Mouse (Mus musculus): Measurements from ENCODE around the gene Cdk2ap2. TPM values are rescaled to one million over a fixed set of nuclear protein-coding genes. Genes with fewer than 3 reads are reported as not detected.

Cdk2ap2 gene
- polyA plus RNA-seq, 1 experiment from 2014 or later = 86.0 TPM

- Histone ChIP-seq H3K4me3 (ENCODE audit: low read length) (no peak overlapping the region), H3K27me3 (ENCODE audit: control insufficient read depth, insufficient read depth, low read length) (no peaks in the 10 kb centered on the region), H3K4me2 (ENCODE audit: low read depth, low read length) (no peak overlapping the region), H3K9ac (ENCODE audit: low read length) (no peak overlapping the region), H3K36me3 (ENCODE audit: control insufficient read depth, insufficient read depth) (no peaks in the 10 kb centered on the region), H3K27ac (ENCODE audit: low read length) (no peak overlapping the region), H3K4me1 (ENCODE audit: control insufficient read depth, insufficient read depth, low read length) (no peaks in the 10 kb centered on the region), H3K9me3 (replicated peaks; ENCODE audit: control insufficient read depth, low read length) (no peaks in the 10 kb centered on the region)
- 87% methylated on average over 6 of the region's 6 CpGs for WGBS
- ATAC-seq (replicated peaks; ENCODE audit: extremely low read depth, insufficient read depth, low FRiP score) = no peak
Measured at GRCm38 (mm10) chr19:4072706-4073424, 24.1 kb upstream of the Cdk2ap2 start.

- Histone ChIP-seq H3K36me3 (ENCODE audit: control insufficient read depth, insufficient read depth) (no peaks in the 10 kb centered on the region), H3K27me3 (ENCODE audit: control insufficient read depth, insufficient read depth, low read length) (no peaks in the 10 kb centered on the region), H3K4me3 (ENCODE audit: low read length) (no peak overlapping the region), H3K4me2 (ENCODE audit: low read depth, low read length) (no peak overlapping the region), H3K9ac (ENCODE audit: low read length) (no peak overlapping the region), H3K4me1 (ENCODE audit: control insufficient read depth, insufficient read depth, low read length) (no peaks in the 10 kb centered on the region), H3K9me3 (replicated peaks; ENCODE audit: control insufficient read depth, low read length) (no peaks in the 10 kb centered on the region), H3K27ac (ENCODE audit: low read length) (no peak overlapping the region)
- WGBS = 84% methylated on average over 1 of the region's 1 CpGs
- no peak for ATAC-seq (replicated peaks; ENCODE audit: extremely low read depth, insufficient read depth, low FRiP score)
Measured at GRCm38 (mm10) chr19:4075531-4075930, 21.5 kb upstream of the Cdk2ap2 start.

GRCm38 (mm10) chr19:4079594-4079993 is 17.4 kb upstream of the Cdk2ap2 start:
- WGBS = 77% methylated on average over 1 of the region's 1 CpGs
- no peak for ATAC-seq (replicated peaks; ENCODE audit: extremely low read depth, insufficient read depth, low FRiP score)
- no peak overlapping the region for H3K9ac ChIP-seq (ENCODE audit: low read length)

GRCm38 (mm10) chr19:4080511-4081009 is 16.4 kb upstream of the Cdk2ap2 start:
- no peak overlapping the region for H3K27ac ChIP-seq (ENCODE audit: low read length)
- H3K4me3 ChIP-seq (ENCODE audit: low read length) = no peak overlapping the region
- no peak overlapping the region for H3K9ac ChIP-seq (ENCODE audit: low read length)
- 50% methylated on average over 8 of the region's 8 CpGs for WGBS
- no peaks in the 10 kb centered on the region for H3K4me1 ChIP-seq (ENCODE audit: control insufficient read depth, insufficient read depth, low read length)
- H3K4me2 ChIP-seq (ENCODE audit: low read depth, low read length) = no peak overlapping the region
- H3K36me3 ChIP-seq (ENCODE audit: control insufficient read depth, insufficient read depth) = no peaks in the 10 kb centered on the region
- no peak for ATAC-seq (replicated peaks; ENCODE audit: extremely low read depth, insufficient read depth, low FRiP score)
- H3K27me3 ChIP-seq (ENCODE audit: control insufficient read depth, insufficient read depth, low read length) = no peaks in the 10 kb centered on the region
- H3K9me3 ChIP-seq (replicated peaks; ENCODE audit: control insufficient read depth, low read length) = no peaks in the 10 kb centered on the region

More at GRCm38 (mm10) chr19:4079594-4079993, 17.4 kb upstream of the Cdk2ap2 start:
- H3K4me1 ChIP-seq (ENCODE audit: control insufficient read depth, insufficient read depth, low read length) = no peaks in the 10 kb centered on the region
- no peak overlapping the region for H3K4me2 ChIP-seq (ENCODE audit: low read depth, low read length)
- no peaks in the 10 kb centered on the region for H3K27me3 ChIP-seq (ENCODE audit: control insufficient read depth, insufficient read depth, low read length)
- H3K36me3 ChIP-seq (ENCODE audit: control insufficient read depth, insufficient read depth) = no peaks in the 10 kb centered on the region
- no peaks in the 10 kb centered on the region for H3K9me3 ChIP-seq (replicated peaks; ENCODE audit: control insufficient read depth, low read length)
- no peak overlapping the region for H3K27ac ChIP-seq (ENCODE audit: low read length)
- H3K4me3 ChIP-seq (ENCODE audit: low read length) = no peak overlapping the region

- H3K36me3 ChIP-seq (ENCODE audit: control insufficient read depth, insufficient read depth) = no peaks in the 10 kb centered on the region
- ATAC-seq (replicated peaks; ENCODE audit: extremely low read depth, insufficient read depth, low FRiP score) = no peak
- H3K4me2 ChIP-seq (ENCODE audit: low read depth, low read length) = no peak within 1 kb of the TSS
- H3K4me3 ChIP-seq (ENCODE audit: low read length) = no peak within 1 kb of the TSS
- no peak within 1 kb of the TSS for H3K27ac ChIP-seq (ENCODE audit: low read length)
- H3K27me3 ChIP-seq (ENCODE audit: control insufficient read depth, insufficient read depth, low read length) = no peaks in the 10 kb centered on the region
- no peak within 1 kb of the TSS for H3K9ac ChIP-seq (ENCODE audit: low read length)
- no peaks in the 10 kb centered on the region for H3K4me1 ChIP-seq (ENCODE audit: control insufficient read depth, insufficient read depth, low read length)
- H3K9me3 ChIP-seq (replicated peaks; ENCODE audit: control insufficient read depth, low read length) = no peaks in the 10 kb centered on the region
- WGBS = 70% methylated on average over 3 of the region's 3 CpGs
Measured at GRCm38 (mm10) chr19:4081394-4081793, 15.6 kb upstream of the Cdk2ap2 start, which contains the start of gene Cabp2. Cabp2 (plus strand) TSS chr19:4081578.

- Histone ChIP-seq H3K9me3 (replicated peaks; ENCODE audit: control insufficient read depth, low read length) (no peaks in the 10 kb centered on the region), H3K9ac (ENCODE audit: low read length) (no peak overlapping the region), H3K36me3 (ENCODE audit: control insufficient read depth, insufficient read depth) (no peaks in the 10 kb centered on the region), H3K27ac (ENCODE audit: low read length) (no peak overlapping the region), H3K4me1 (ENCODE audit: control insufficient read depth, insufficient read depth, low read length) (peaks cover 6% of the 10 kb centered on the region), H3K4me3 (ENCODE audit: low read length) (no peak overlapping the region), H3K4me2 (ENCODE audit: low read depth, low read length) (no peak overlapping the region), H3K27me3 (ENCODE audit: control insufficient read depth, insufficient read depth, low read length) (no peaks in the 10 kb centered on the region)
- no peak for ATAC-seq (replicated peaks; ENCODE audit: extremely low read depth, insufficient read depth, low FRiP score)
- WGBS = 77% methylated on average over 11 of the region's 11 CpGs
Measured at GRCm38 (mm10) chr19:4082219-4082965, 14.6 kb upstream of the Cdk2ap2 start.

GRCm38 (mm10) chr19:4083316-4083715 is 13.7 kb upstream of the Cdk2ap2 start:
- no peak for ATAC-seq (replicated peaks; ENCODE audit: extremely low read depth, insufficient read depth, low FRiP score)
- H3K27me3 ChIP-seq (ENCODE audit: control insufficient read depth, insufficient read depth, low read length) = no peaks in the 10 kb centered on the region
- no peak overlapping the region for H3K9ac ChIP-seq (ENCODE audit: low read length)
- no peak overlapping the region for H3K27ac ChIP-seq (ENCODE audit: low read length)
- H3K4me1 ChIP-seq (ENCODE audit: control insufficient read depth, insufficient read depth, low read length) = peaks cover 9% of the 10 kb centered on the region
- H3K36me3 ChIP-seq (ENCODE audit: control insufficient read depth, insufficient read depth) = no peaks in the 10 kb centered on the region
- H3K4me3 ChIP-seq (ENCODE audit: low read length) = no peak overlapping the region
- no peaks in the 10 kb centered on the region for H3K9me3 ChIP-seq (replicated peaks; ENCODE audit: control insufficient read depth, low read length)
- no peak overlapping the region for H3K4me2 ChIP-seq (ENCODE audit: low read depth, low read length)
- WGBS = 78% methylated on average over 7 of the region's 7 CpGs

GRCm38 (mm10) chr19:4083826-4084225 is 13.2 kb upstream of the Cdk2ap2 start:
- no peak overlapping the region for H3K9ac ChIP-seq (ENCODE audit: low read length)
- no peak for ATAC-seq (replicated peaks; ENCODE audit: extremely low read depth, insufficient read depth, low FRiP score)
- peaks cover 9% of the 10 kb centered on the region for H3K4me1 ChIP-seq (ENCODE audit: control insufficient read depth, insufficient read depth, low read length)
- no peak overlapping the region for H3K4me3 ChIP-seq (ENCODE audit: low read length)
- 32% methylated on average over 8 of the region's 8 CpGs for WGBS
- no peaks in the 10 kb centered on the region for H3K9me3 ChIP-seq (replicated peaks; ENCODE audit: control insufficient read depth, low read length)
- no peak overlapping the region for H3K4me2 ChIP-seq (ENCODE audit: low read depth, low read length)
- H3K36me3 ChIP-seq (ENCODE audit: control insufficient read depth, insufficient read depth) = no peaks in the 10 kb centered on the region
- no peaks in the 10 kb centered on the region for H3K27me3 ChIP-seq (ENCODE audit: control insufficient read depth, insufficient read depth, low read length)
- no peak overlapping the region for H3K27ac ChIP-seq (ENCODE audit: low read length)

- no peaks in the 10 kb centered on the region for H3K36me3 ChIP-seq (ENCODE audit: control insufficient read depth, insufficient read depth)
- no peak overlapping the region for H3K4me3 ChIP-seq (ENCODE audit: low read length)
- no peak overlapping the region for H3K4me2 ChIP-seq (ENCODE audit: low read depth, low read length)
- no peak for ATAC-seq (replicated peaks; ENCODE audit: extremely low read depth, insufficient read depth, low FRiP score)
- H3K9me3 ChIP-seq (replicated peaks; ENCODE audit: control insufficient read depth, low read length) = no peaks in the 10 kb centered on the region
- WGBS = 81% methylated on average over 1 of the region's 1 CpGs
- peaks cover 9% of the 10 kb centered on the region for H3K4me1 ChIP-seq (ENCODE audit: control insufficient read depth, insufficient read depth, low read length)
- H3K27ac ChIP-seq (ENCODE audit: low read length) = no peak overlapping the region
- H3K27me3 ChIP-seq (ENCODE audit: control insufficient read depth, insufficient read depth, low read length) = peaks cover 3% of the 10 kb centered on the region; the same call in 1 of the 2 replicates
- H3K9ac ChIP-seq (ENCODE audit: low read length) = no peak overlapping the region
Measured at GRCm38 (mm10) chr19:4084984-4085383, 12.0 kb upstream of the Cdk2ap2 start.

Measured in heart, embryonic 16.5 days (tissue).